Mouse (Mus musculus) B cell, adult (primary cell): ENCODE measurements around the gene Spata25. TPM values are rescaled to one million over a fixed set of nuclear protein-coding genes. Genes with fewer than 3 reads are reported as not detected.

ENCODE experiments used
- total RNA-seq: library from RNA; stranded (reverse); gene quantifications from 4 replicates; pipeline ENCODE4 v1.2.4, GENCODE M21; 2023; ENCODE audit not compliant: inconsistent age

Gene Spata25
- 0.69 to 0.74 TPM in 2 of 4 replicates, not detected in the others for total RNA-seq

DNA sequence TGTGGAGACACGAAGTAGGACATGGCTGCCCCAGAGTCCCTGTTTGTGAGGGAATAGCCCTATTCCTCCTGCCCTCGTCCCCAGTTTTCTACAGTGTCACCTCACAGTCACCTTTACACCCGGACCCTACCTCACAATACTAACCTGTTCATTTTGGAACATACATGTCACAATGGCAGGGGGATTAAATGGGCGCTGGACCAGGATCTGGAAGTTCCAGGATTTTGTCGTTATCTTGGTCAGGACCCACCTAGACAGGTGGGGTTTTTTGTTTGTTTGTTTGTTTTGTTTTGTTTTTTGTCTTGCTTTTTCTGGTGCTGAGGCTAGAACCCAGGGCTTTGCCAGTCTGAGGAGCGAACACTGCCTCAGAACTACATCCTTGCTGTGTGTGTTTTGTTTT, at the start of gene Spata25:
Gene Spata25 (minus strand): TSS at position 101 of the 400 bp plus-strand sequence.

DNA sequence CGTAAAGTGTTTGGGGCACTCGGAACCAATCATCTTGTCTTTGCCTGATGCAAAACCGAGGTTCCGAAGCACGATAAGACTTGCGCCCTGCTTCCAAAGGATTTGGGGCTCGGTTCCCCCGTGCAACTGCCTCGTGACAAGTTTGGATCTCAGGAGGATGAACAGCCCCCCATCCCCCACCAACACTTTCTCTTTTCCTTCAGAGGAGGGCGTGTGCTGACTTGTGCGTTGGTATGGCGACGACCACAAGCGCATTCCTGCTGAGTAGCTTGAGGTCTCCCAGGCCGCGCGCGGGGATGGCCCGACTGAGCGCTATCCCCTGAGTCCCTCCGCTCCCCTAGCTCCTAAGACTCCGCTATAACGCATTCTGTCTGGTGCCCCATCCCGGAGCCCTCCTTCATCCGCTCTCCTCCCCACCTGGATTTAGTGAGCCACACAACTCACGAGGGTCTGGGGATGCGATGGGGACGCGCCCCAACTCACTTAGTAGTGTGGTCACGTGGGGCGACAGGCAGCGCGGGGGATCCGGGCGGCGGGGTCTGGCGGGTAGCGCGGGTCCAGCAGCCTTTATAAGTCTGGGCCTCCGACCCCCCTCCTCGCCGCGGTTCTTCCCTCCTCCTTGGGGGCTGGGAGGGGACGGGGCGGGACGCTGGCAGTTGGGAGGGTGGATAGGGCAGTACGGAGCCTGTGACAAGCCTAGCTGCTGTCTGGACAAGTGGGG, 28.9 kb upstream of the Spata25 start, which contains the start of gene Pltp:
Gene Pltp (minus strand): TSS at position 611 of the 721 bp plus-strand sequence.

DNA sequence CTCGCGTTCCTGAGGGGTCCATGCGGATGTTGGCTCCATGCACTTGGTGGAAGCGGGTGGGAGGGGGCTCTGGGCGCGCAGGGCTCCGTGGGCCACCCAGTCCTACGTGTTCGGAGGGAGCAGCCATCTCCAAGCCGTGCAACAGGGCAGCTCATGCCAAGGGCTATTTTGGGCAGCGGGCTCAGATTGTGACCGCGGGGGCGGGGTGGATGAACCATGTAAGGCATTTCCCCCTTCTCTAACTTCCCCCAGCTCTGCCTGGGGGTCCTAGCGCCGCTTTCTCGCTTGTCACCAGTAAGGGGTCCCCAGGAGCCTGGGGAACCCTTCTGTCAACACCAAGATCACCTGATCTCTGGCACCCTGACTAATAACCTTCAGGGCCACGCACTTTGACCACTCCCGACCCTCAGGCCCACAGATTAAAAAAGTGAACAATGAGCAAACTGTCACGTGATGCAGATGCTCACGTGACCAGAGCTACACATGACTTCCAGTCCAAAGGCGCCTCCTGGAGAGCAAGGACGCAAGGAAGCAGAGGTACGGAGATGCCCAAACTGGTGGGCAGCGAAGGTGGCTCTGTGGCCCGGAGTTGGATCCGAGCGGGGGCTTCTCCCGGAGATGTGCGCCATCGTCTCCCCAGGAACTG, 5.1 kb upstream of the Spata25 start, which contains the start of gene Neurl2:
Gene Neurl2 (minus strand): TSS at position 143 of the 646 bp plus-strand sequence.

DNA sequence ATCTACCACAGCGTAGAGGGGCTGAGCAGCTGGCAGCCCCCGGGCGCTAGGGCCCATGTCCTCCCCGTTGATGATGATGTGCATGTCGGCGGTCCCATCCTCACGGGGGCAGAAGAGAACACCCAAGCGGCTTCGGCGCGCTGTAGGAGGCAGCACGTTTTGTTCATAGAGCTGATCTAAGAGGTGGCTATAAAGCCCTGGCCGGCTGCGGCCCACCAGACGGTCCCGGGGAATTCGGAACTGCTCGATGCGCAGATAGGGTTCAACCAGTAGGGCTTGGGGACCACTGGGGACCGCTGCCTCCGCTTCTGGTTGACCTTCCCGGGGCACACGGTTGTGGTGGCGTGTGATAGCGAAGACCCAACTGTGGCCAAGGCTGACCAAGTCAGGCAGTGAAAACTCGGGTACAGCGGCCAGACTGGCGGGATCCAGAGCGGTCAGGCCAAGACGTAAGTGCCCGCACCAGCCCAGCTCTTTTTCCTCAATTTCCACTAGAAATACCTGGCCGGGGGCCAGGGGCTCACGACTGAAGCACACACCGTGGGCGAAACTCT, 4.5 kb upstream of the Spata25 start, which contains the start of gene Ctsa:
Gene Ctsa (plus strand): TSS at position 126 of the 554 bp plus-strand sequence.

GRCm38 (mm10) chr2:164822636-164823165, 5.6 kb downstream of the Spata25 start, which contains the start of gene Zswim1:
TSS of gene Zswim1 (plus strand) at chr2:164822686.

GRCm38 (mm10) chr2:164804533-164805331, 23.6 kb downstream of the Spata25 start, which contains the start of the genes Acot8 and Zswim3:
TSS of gene Acot8 (minus strand) at chr2:164804882.
TSS of gene Zswim3 (plus strand) at chr2:164805098.

GRCm38 (mm10) chr2:164785481-164786387, 42.6 kb downstream of the Spata25 start, which contains the start of gene Snx21:
TSS of gene Snx21 (plus strand) at chr2:164785823.

GRCm38 (mm10) chr2:164779481-164780086, 48.8 kb downstream of the Spata25 start, which contains the start of gene Tnnc2:
TSS of gene Tnnc2 (minus strand) at chr2:164779967.

Other genes starting within 250 kb of the Spata25 start
- gene Wfdc6a, start 243.1 kb downstream of the Spata25 start, total RNA-seq, result not detected in 4 replicates
- not detected in 4 replicates for gene Eppin, start 234.9 kb downstream of the Spata25 start, total RNA-seq
- not detected in 4 replicates for gene Wfdc6b, start 215.0 kb downstream of the Spata25 start, total RNA-seq
- gene Wfdc8, start 214.9 kb downstream of the Spata25 start, total RNA-seq, result not detected in 4 replicates
- not detected in 4 replicates for gene Wfdc16, start 189.7 kb downstream of the Spata25 start, total RNA-seq
- gene Wfdc10, start 172.5 kb downstream of the Spata25 start, total RNA-seq, result not detected in 4 replicates
- not detected in 4 replicates for gene Wfdc9, start 172.0 kb downstream of the Spata25 start, total RNA-seq
- not detected in 4 replicates for gene Wfdc11, start 154.4 kb downstream of the Spata25 start, total RNA-seq
- gene Wfdc13, start 143.4 kb downstream of the Spata25 start, total RNA-seq, result not detected in 4 replicates
- not detected in 4 replicates for gene Spint4, start 130.0 kb downstream of the Spata25 start, total RNA-seq
- gene Spint5, start 113.2 kb downstream of the Spata25 start, total RNA-seq, result not detected in 4 replicates
- not detected in 4 replicates for gene Wfdc3, start 82.6 kb downstream of the Spata25 start, total RNA-seq
- gene Dnttip1, start 82.6 kb downstream of the Spata25 start, total RNA-seq, result 35.3 to 43.4 TPM (median 39.6 TPM) in 4 replicates
- gene Ube2c, start 58.6 kb downstream of the Spata25 start, total RNA-seq, result 2.6 to 4.9 TPM (median 3.6 TPM) in 4 replicates
- gene Tnnc2, start 48.6 kb downstream of the Spata25 start, total RNA-seq, result not detected in 4 replicates
- 0.60 to 1.5 TPM (median 0.69 TPM) in 4 replicates for gene Snx21, start 42.7 kb downstream of the Spata25 start, total RNA-seq
- 57.2 to 73.3 TPM (median 63.9 TPM) in 4 replicates for gene Acot8, start 23.7 kb downstream of the Spata25 start, total RNA-seq
- 3.1 to 4.3 TPM (median 3.6 TPM) in 4 replicates for gene Zswim3, start 23.4 kb downstream of the Spata25 start, total RNA-seq
- gene Zswim1, start 5.9 kb downstream of the Spata25 start, total RNA-seq, result 7.8 to 9.8 TPM (median 8.5 TPM) in 4 replicates
- gene Ctsa, start 4.3 kb upstream of the Spata25 start, total RNA-seq, result 200 to 233 TPM (median 214 TPM) in 4 replicates
- gene Neurl2, start 4.9 kb upstream of the Spata25 start, total RNA-seq, result 4.5 to 5.9 TPM (median 4.9 TPM) in 4 replicates
- gene Pltp, start 29.2 kb upstream of the Spata25 start, total RNA-seq, result 8.8 to 12.8 TPM (median 10.6 TPM) in 4 replicates
- 91.0 to 95.0 TPM (median 92.9 TPM) in 4 replicates for gene Pcif1, start 50.8 kb upstream of the Spata25 start, total RNA-seq
- 56.4 to 63.7 TPM (median 59.9 TPM) in 4 replicates for gene Zfp335, start 83.2 kb upstream of the Spata25 start, total RNA-seq
- 0.36 to 0.55 TPM (median 0.42 TPM) in 4 replicates for gene Mmp9, start 112.2 kb upstream of the Spata25 start, total RNA-seq
- gene Slc12a5, start 132.3 kb upstream of the Spata25 start, total RNA-seq, result 0.83 to 1.8 TPM (median 0.92 TPM) in 4 replicates
- gene Ncoa5, start 206.3 kb upstream of the Spata25 start, total RNA-seq, result 45.2 to 51.9 TPM (median 47.7 TPM) in 4 replicates
- 156 to 180 TPM (median 171 TPM) in 4 replicates for gene Cd40, start 227.1 kb upstream of the Spata25 start, total RNA-seq